Mouse (Mus musculus): ENCODE results near the gene Gpr25. TPM values are rescaled to one million over a fixed set of nuclear protein-coding genes. Genes with fewer than 3 reads are reported as not detected.
A peak's percentile ranks its signal among the peaks of the same experiment; 100 is the strongest.

Gene Gpr25
- polyA plus RNA-seq, 1 experiment from 2014 or later, result not detected

- peak; percentile 78 for ATAC-seq (ENCODE audit: insufficient number of reproducible peaks, insufficient read depth, low FRiP score, low read depth)
- WGBS, result under 1% methylated on average over 82 of the region's 95 CpGs
- peaks cover 29% of the 10 kb centered on the region for H3K27me3 ChIP-seq (ENCODE audit: control insufficient read depth, insufficient read depth, low read length)
- H3K4me3 ChIP-seq (ENCODE audit: low read depth, low read length), result peak overlapping the region; percentile 47
- no peaks in the 10 kb centered on the region for H3K36me3 ChIP-seq (ENCODE audit: control insufficient read depth, insufficient read depth, low read length)
- H3K9ac ChIP-seq (replicated peaks; ENCODE audit: low read depth, low read length), result 0 out of 2 replicates have a peak overlapping the region, but pooled peaks have one; percentile 14
- H3K27ac ChIP-seq (ENCODE audit: low read length), result no peak overlapping the region
- H3K9me3 ChIP-seq (ENCODE audit: control insufficient read depth, low read depth, low read length), result no peaks in the 10 kb centered on the region
- H3K4me2 ChIP-seq (replicated peaks; ENCODE audit: low read depth, low read length), result peak overlapping the region; percentile 97
- H3K4me1 ChIP-seq (ENCODE audit: control insufficient read depth, insufficient read depth, low read length), result peaks cover 6% of the 10 kb centered on the region; the same call in 1 of the 2 replicates
Measured at GRCm38 (mm10) chr1:136259893-136260634, 609 bp downstream of the Gpr25 start.

DNA sequence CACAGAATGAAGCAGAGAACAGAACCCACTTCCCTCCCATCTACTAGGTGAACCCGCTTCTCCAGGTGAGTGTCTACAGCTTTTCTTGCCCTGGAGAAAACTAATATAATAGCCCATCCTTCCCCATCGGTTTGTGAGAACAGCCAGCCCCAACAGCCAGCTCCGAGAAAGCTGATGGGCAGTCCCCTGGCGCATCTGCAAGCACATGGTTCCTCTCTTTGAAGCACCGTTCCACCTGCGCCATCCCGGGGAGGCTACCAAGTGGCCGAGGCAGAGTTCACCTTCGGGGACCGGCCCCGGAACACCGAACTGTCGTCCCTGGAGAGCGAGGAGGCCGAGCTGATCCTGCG, 1.2 kb downstream of the Gpr25 start:
- no peak overlapping the region for H3K9ac ChIP-seq (replicated peaks; ENCODE audit: low read depth, low read length)

DNA sequence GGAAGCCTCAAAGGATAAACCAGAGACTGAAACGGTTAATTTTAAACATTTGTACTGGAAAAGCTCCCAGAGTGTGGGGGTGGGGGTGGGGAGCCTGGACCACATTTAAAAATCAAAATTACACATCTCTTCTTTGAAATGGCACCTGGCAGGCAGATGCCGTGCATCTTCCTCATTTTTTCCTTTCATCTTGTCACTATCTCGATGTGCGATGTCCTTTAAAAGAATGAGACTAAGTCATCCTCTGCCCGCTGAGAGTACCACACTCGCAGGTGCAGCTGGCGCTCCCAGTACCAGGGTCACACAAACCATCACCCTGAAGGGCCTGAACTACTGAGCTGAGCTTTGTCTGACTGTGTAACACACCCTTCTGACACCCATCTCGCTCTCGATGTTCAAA, 2.2 kb downstream of the Gpr25 start:
- Histone ChIP-seq H3K27me3 (ENCODE audit: control insufficient read depth, insufficient read depth, low read length) (peaks cover 29% of the 10 kb centered on the region), H3K9ac (replicated peaks; ENCODE audit: low read depth, low read length) (no peak overlapping the region), H3K4me2 (replicated peaks; ENCODE audit: low read depth, low read length) (no peak overlapping the region), H3K27ac (ENCODE audit: low read length) (no peak overlapping the region), H3K36me3 (ENCODE audit: control insufficient read depth, insufficient read depth, low read length) (no peaks in the 10 kb centered on the region), H3K4me1 (ENCODE audit: control insufficient read depth, insufficient read depth, low read length) (peaks cover 6% of the 10 kb centered on the region; the same call in 1 of the 2 replicates), H3K4me3 (ENCODE audit: low read depth, low read length) (no peak overlapping the region), H3K9me3 (ENCODE audit: control insufficient read depth, low read depth, low read length) (no peaks in the 10 kb centered on the region)
- 66% methylated on average over 9 of the region's 9 CpGs for WGBS
- no peak for ATAC-seq (ENCODE audit: insufficient number of reproducible peaks, insufficient read depth, low FRiP score, low read depth)

More for the DNA sequence above, 1.2 kb downstream of the Gpr25 start:
- 2% methylated on average over 16 of the region's 16 CpGs for WGBS
- H3K4me2 ChIP-seq (replicated peaks; ENCODE audit: low read depth, low read length), result peak overlapping the region; percentile 97
- no peaks in the 10 kb centered on the region for H3K9me3 ChIP-seq (ENCODE audit: control insufficient read depth, low read depth, low read length)
- no peak for ATAC-seq (ENCODE audit: insufficient number of reproducible peaks, insufficient read depth, low FRiP score, low read depth)
- H3K4me3 ChIP-seq (ENCODE audit: low read depth, low read length), result peak overlapping the region; percentile 47
- H3K27me3 ChIP-seq (ENCODE audit: control insufficient read depth, insufficient read depth, low read length), result peaks cover 29% of the 10 kb centered on the region
- H3K36me3 ChIP-seq (ENCODE audit: control insufficient read depth, insufficient read depth, low read length), result no peaks in the 10 kb centered on the region
- peaks cover 6% of the 10 kb centered on the region; the same call in 1 of the 2 replicates for H3K4me1 ChIP-seq (ENCODE audit: control insufficient read depth, insufficient read depth, low read length)
- H3K27ac ChIP-seq (ENCODE audit: low read length), result no peak overlapping the region

- Histone ChIP-seq H3K9me3 (ENCODE audit: control insufficient read depth, low read depth, low read length) (no peaks in the 10 kb centered on the region), H3K27ac (ENCODE audit: low read length) (no peak overlapping the region), H3K9ac (replicated peaks; ENCODE audit: low read depth, low read length) (no peak overlapping the region), H3K4me2 (replicated peaks; ENCODE audit: low read depth, low read length) (no peak overlapping the region), H3K27me3 (ENCODE audit: control insufficient read depth, insufficient read depth, low read length) (peaks cover 21% of the 10 kb centered on the region), H3K36me3 (ENCODE audit: control insufficient read depth, insufficient read depth, low read length) (no peaks in the 10 kb centered on the region), H3K4me1 (ENCODE audit: control insufficient read depth, insufficient read depth, low read length) (peaks cover 6% of the 10 kb centered on the region; the same call in 1 of the 2 replicates), H3K4me3 (ENCODE audit: low read depth, low read length) (no peak overlapping the region)
- ATAC-seq (ENCODE audit: insufficient number of reproducible peaks, insufficient read depth, low FRiP score, low read depth), result no peak
- 50% methylated on average over 8 of the region's 8 CpGs for WGBS
Measured at GRCm38 (mm10) chr1:136255657-136256056, 5.0 kb downstream of the Gpr25 start.

- Histone ChIP-seq H3K4me2 (replicated peaks; ENCODE audit: low read depth, low read length) (no peak overlapping the region), H3K9ac (replicated peaks; ENCODE audit: low read depth, low read length) (no peak overlapping the region), H3K27me3 (ENCODE audit: control insufficient read depth, insufficient read depth, low read length) (peaks cover 16% of the 10 kb centered on the region), H3K27ac (ENCODE audit: low read length) (no peak overlapping the region), H3K36me3 (ENCODE audit: control insufficient read depth, insufficient read depth, low read length) (no peaks in the 10 kb centered on the region), H3K4me1 (ENCODE audit: control insufficient read depth, insufficient read depth, low read length) (peaks cover 6% of the 10 kb centered on the region; the same call in 1 of the 2 replicates), H3K9me3 (ENCODE audit: control insufficient read depth, low read depth, low read length) (no peaks in the 10 kb centered on the region), H3K4me3 (ENCODE audit: low read depth, low read length) (no peak overlapping the region)
- ATAC-seq (ENCODE audit: insufficient number of reproducible peaks, insufficient read depth, low FRiP score, low read depth), result no peak
- WGBS, result 38% methylated on average over 6 of the region's 6 CpGs
Measured at GRCm38 (mm10) chr1:136255174-136255573, 5.5 kb downstream of the Gpr25 start.

GRCm38 (mm10) chr1:136254503-136255065, 6.1 kb downstream of the Gpr25 start:
- no peaks in the 10 kb centered on the region for H3K36me3 ChIP-seq (ENCODE audit: control insufficient read depth, insufficient read depth, low read length)
- H3K9me3 ChIP-seq (ENCODE audit: control insufficient read depth, low read depth, low read length), result no peaks in the 10 kb centered on the region
- H3K4me1 ChIP-seq (ENCODE audit: control insufficient read depth, insufficient read depth, low read length), result peaks cover under 1% of the 10 kb centered on the region; the same call in 1 of the 2 replicates
- H3K4me3 ChIP-seq (ENCODE audit: low read depth, low read length), result no peak overlapping the region
- no peak for ATAC-seq (ENCODE audit: insufficient number of reproducible peaks, insufficient read depth, low FRiP score, low read depth)
- H3K27me3 ChIP-seq (ENCODE audit: control insufficient read depth, insufficient read depth, low read length), result peaks cover 10% of the 10 kb centered on the region; the same call in 1 of the 2 replicates
- no peak overlapping the region for H3K9ac ChIP-seq (replicated peaks; ENCODE audit: low read depth, low read length)
- 64% methylated on average over 10 of the region's 10 CpGs for WGBS
- H3K4me2 ChIP-seq (replicated peaks; ENCODE audit: low read depth, low read length), result no peak overlapping the region
- no peak overlapping the region for H3K27ac ChIP-seq (ENCODE audit: low read length)

- H3K36me3 ChIP-seq (ENCODE audit: control insufficient read depth, insufficient read depth, low read length), result no peaks in the 10 kb centered on the region
- H3K9me3 ChIP-seq (ENCODE audit: control insufficient read depth, low read depth, low read length), result no peaks in the 10 kb centered on the region
- no peaks in the 10 kb centered on the region for H3K4me1 ChIP-seq (ENCODE audit: control insufficient read depth, insufficient read depth, low read length)
- no peak overlapping the region for H3K4me2 ChIP-seq (replicated peaks; ENCODE audit: low read depth, low read length)
- no peak overlapping the region for H3K4me3 ChIP-seq (ENCODE audit: low read depth, low read length)
- H3K27ac ChIP-seq (ENCODE audit: low read length), result no peak overlapping the region
- 18% methylated on average over 2 of the region's 2 CpGs for WGBS
- H3K9ac ChIP-seq (replicated peaks; ENCODE audit: low read depth, low read length), result no peak overlapping the region
- ATAC-seq (ENCODE audit: insufficient number of reproducible peaks, insufficient read depth, low FRiP score, low read depth), result no peak
- 0 out of 2 replicates have a peak, but pooled peaks cover 5% of the 10 kb centered on the region for H3K27me3 ChIP-seq (ENCODE audit: control insufficient read depth, insufficient read depth, low read length)
Measured at GRCm38 (mm10) chr1:136253472-136253871, 7.2 kb downstream of the Gpr25 start.

- no peaks in the 10 kb centered on the region for H3K36me3 ChIP-seq (ENCODE audit: control insufficient read depth, insufficient read depth, low read length)
- H3K9me3 ChIP-seq (ENCODE audit: control insufficient read depth, low read depth, low read length), result no peaks in the 10 kb centered on the region
- H3K4me3 ChIP-seq (ENCODE audit: low read depth, low read length), result no peak overlapping the region
- ATAC-seq (ENCODE audit: insufficient number of reproducible peaks, insufficient read depth, low FRiP score, low read depth), result no peak
- no peaks in the 10 kb centered on the region for H3K27me3 ChIP-seq (ENCODE audit: control insufficient read depth, insufficient read depth, low read length)
- no peak overlapping the region for H3K9ac ChIP-seq (replicated peaks; ENCODE audit: low read depth, low read length)
- no peak overlapping the region for H3K27ac ChIP-seq (ENCODE audit: low read length)
- H3K4me2 ChIP-seq (replicated peaks; ENCODE audit: low read depth, low read length), result no peak overlapping the region
- no peaks in the 10 kb centered on the region for H3K4me1 ChIP-seq (ENCODE audit: control insufficient read depth, insufficient read depth, low read length)
- WGBS, result 32% methylated on average over 5 of the region's 5 CpGs
Measured at GRCm38 (mm10) chr1:136249662-136250061, 11.0 kb downstream of the Gpr25 start.

All from stomach, embryonic 14.5 days (tissue).